Mouse (Mus musculus) urinary bladder, postnatal 36 days (tissue): ENCODE data around the gene Fam184b.
A peak's percentile ranks its signal among the peaks of the same experiment; 100 is the strongest.

Source experiments
- DNase-seq, 2 experiments: peaks; one replicate each; pipeline ENCODE4 v3.0.0; 2022; ENCODE audit warnings: low spot score in 2 of 2, mixed read lengths in 1 of 2

Gene Fam184b

DNA sequence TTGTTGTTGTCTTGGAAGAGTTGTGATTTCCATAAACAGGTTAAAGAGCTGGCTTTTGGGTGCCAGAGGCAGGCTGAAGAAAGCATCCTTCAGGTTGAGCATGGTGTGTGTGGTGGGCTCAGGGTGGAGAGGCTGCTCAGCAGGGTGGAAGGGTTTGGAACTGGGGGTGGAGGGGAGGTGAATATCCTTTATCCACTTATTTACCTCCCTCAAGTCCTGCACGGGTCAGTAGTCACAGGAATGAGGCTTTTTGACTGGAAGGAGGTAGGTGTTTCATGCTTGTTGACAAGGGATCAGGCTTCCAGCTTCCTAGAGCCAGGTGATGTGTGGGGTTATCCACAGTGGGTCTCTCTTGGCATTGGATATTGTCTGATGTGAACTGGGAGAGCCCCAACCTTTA lies 124.8 kb downstream of the Fam184b start:
- no peak for DNase-seq

DNA sequence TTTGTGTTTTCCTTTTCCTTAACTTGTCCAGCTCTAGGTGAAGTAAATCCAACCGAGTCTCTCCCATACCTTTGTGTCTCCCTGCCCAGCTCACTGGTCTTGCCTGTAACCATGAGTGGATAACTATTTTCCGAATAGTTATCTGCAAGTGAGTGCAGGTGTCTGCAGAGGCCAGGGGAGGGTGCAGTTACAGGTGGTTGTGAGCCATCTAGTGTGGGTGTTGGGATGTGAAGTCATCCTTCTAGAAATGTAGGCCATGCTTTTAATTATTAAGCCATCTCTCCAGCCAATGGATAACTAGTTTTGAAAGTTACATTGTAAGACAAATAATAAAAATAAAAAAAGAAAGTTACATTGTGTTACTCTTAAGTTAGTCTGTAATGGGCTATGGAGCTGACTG lies 125.9 kb downstream of the Fam184b start:
- no peak for DNase-seq

DNA sequence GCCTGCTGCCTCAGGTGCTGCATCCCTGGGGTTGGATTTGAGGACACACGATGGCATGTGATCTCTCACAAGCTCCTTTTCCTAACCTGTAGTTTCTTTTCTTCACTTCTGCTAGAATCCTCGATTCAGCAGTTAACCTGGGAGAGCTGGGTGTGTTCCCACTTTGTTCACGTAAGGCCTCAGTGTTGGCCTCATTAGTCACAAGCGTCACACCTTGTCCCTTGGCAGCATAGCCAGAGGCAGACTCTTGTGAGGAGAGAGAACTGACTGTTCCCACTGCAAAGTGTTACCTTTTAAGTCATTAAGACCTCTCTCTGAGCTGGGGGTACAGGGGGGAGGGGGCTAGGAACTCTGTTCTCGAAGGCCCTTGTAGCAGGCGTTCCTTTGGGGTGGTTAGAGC lies 126.5 kb downstream of the Fam184b start:
- no peak for DNase-seq

DNA sequence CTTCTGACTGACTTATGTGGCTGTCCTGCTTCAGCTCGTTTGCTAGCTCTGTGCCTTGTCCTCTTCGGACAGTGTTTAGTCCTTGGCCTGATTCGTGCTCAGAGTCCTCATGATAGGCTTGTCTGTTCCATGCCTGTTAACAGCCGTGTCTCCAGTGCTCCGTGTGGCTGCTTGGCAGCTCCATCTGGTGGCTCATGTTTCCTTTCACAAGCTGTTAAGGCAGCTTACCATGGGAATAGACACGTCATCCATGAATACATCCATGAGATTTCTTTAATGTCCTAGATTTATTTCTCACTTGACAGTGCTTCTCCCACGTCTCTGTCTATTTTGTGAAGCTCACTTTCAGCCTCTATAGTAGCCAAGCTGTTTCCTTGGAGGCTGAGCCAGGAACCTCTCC lies 129.3 kb downstream of the Fam184b start:
- no peak for DNase-seq

DNA sequence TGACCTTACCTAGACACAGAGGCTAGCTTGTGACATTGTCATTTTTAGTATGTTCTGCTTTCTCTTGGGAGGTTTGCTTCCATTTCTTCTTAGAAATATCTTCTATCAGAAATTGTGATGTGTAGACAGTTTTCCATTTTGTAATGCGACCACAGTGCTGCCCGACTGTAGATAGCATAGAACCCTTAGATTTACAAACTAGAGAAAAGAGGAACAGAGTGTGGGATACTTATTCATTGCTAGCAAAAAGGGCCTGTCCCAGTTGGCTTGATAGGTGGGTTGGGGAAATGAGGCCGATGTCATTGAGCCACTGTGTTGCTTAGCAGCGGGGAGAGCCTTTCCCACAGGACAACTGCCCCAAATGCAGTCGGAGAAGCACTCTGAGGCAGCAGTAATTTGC lies 141.8 kb downstream of the Fam184b start:
- DNase-seq, result no peak

DNA sequence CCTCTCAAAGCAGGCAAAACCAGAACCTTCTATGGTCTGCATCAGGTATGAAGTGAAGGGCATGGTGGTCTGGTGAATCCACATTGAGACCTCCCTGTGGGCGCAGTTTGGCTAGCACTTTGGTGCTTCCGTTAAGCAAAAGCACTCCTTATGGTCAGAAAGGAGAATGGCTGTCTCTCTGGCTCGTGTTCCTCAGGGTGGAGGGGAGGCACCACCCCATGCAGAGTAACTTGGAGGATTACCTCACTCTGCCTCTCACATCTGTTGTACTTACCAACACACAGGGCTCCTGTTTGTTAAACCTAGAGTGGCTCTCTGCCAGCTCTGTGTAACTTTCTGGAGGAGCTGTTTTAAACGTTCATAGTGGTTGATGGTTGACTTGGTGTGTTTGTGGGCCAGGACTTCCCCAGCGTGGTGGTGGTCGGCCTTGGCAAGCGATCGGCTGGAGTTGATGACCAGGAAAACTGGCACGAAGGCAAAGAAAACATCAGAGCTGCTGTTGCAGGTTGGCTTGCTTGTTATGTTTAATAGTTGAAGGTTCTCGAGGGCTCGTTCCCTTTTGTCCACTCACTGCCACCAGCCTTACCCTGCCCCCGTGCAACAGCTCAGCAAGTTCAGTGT lies 142.4 kb downstream of the Fam184b start:
- DNase-seq, result no peak

DNA sequence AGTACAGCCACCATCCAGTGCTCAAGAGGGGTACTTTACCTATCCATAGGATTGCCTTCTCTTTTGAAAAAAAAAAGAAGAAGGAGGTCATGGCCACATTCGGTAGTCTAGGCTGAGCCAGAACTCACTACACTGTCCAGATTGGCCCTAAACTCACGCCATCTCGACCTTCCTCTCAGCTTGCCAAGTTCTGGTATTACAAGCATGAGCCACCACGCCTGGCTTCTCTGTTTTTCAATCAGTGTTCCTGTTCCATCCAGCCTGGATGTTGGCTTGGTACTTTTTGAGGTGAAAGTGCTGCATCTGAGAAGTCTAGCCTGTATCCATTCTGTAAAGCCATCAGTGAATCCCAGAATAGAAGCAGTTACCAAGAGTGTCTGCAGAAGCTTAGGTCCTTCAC lies 142.9 kb downstream of the Fam184b start:
- no peak for DNase-seq

DNA sequence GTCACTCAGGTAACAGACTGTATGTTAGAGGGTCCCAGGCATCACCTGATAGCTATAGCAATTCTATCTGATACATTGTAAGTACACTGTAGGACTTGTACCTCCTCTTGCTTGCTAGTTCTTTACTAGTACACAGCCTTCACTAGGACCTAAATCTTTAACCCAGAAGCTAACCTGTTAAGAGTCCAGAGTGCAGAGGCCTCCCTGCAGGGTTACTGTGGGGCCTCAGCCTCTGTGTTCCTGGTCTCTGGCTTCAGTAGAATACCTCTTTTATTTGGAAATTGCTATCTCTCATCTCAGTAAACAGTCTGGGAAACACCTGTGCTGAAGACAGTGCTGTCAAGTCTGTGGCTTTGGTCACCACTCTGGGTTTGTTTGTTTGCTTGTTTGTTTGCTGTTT lies 143.4 kb downstream of the Fam184b start:
- no peak for DNase-seq

DNA sequence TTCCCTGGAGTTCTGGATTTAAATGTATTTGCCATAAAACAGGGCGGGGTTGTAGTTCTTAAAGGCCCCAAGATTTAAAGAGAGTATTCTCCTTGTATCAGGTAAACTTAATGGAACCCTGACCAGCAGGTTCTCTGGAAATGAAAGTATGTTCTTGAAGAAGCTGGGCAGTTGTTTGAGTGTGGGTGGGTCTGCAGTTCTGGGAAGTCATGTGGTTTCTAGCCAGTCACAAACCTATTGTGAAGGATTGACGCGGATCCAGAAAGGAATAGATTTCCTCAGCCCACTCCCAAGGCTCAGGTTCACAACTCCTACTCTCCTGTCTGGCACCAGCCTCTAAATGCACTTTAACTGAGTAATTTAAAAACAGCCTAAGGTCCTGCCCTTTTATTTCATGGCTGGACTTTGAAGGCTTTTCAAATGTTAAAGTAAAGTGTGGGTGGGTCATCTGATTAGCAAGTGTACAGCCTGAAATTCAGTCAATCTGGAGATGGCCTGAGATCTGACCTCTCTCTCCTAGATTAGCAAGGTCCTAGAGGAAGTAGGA lies 143.9 kb downstream of the Fam184b start:
- no peak for DNase-seq

DNA sequence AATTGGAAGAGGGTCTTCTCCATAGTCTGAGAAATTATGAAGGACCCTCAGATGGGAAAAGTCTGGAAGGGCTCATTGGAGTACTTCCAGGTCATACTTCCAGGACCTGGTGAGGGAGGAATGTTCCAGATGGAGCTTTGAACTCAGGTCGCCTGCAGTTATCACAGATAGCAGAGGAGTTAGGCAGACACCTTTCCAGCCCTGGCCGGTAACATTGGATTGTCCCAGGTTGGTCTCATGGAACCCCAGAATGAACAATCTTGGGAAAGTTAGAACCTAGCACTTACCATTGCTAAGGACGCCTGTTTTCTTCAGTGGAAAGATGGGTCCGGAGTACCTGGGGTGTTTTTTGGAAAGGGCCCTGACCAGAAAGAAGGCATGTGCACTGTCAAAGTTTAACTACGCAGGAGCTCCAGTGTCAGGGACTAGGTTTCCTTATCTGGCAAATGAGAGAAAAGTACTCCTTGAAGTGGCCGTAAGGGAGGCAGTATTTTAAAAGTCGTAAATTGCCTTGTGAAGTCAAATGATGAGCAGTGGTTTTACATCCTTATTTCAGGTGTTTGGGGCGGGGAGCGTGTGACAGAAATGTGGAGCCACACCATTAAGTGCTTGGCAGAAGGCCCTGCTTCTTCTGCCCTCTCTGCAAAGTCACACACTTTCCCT lies 145.2 kb downstream of the Fam184b start:
- no peak for DNase-seq

DNA sequence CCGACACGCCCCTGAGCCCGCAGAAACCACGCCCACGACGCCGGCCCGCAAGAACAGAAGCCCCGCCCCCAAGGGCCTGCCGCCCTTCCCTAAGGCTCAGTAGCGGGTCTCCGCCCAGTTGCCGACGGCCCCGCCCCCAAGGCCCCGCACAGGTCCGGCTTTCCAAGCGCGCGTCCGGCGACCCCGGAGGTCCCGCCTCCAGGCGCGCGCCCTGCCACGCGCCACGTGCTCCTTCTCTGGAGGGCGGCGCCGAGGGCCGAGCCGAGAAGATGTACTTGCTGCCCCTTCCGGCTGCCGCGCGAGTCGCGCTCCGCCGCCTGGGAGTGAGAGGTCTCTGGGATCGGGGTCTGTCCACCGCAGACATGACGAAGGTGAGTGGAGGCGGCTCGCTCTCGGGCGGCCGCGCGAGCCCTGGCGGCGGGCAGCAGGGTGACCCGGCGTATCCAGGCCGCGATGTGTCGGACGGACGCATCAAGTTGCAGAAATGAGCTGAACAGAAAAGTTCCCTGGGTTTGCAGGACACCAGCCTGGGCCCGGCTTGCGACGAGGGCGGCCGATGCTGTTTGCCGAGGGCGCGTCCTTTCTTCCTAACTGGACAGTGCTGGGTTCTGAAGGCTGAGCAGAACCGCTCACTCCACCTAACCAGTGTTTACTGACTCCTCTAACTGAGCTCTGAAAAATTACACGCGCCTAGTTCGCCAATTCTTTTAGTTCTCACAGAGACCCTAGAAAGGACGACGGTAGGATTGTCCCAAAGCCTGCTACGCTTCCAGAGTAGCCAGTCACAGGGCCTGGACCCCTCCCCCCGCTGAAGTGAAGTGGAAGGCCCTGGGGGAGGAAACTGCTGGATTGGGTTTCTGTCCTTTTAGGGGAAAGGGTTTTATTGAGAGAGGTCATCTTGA lies 146.0 kb downstream of the Fam184b start, which contains the start of gene Lap3:
Lap3 (plus strand) TSS at position 184 of the 902 bp plus-strand sequence.
- DNase-seq, result peak; percentile 99 to 100

DNA sequence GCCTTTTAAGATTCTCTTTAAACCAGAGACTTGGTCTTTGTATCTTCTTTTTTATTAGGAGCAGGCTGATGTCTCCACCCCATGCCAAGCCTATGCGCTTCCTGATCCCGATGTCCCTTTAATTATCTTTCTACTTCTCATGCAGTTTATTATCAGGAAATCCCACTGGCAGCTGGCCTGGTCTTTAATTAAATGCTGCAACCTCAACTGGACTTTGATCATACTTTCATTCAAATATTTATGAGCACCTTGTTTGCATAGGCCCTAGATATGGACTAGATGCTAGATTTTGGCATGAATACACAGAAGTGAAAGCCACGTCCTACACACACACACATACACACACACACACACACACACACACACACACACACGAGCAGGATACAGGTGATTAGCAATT lies 147.6 kb downstream of the Fam184b start:
- no peak for DNase-seq

DNA sequence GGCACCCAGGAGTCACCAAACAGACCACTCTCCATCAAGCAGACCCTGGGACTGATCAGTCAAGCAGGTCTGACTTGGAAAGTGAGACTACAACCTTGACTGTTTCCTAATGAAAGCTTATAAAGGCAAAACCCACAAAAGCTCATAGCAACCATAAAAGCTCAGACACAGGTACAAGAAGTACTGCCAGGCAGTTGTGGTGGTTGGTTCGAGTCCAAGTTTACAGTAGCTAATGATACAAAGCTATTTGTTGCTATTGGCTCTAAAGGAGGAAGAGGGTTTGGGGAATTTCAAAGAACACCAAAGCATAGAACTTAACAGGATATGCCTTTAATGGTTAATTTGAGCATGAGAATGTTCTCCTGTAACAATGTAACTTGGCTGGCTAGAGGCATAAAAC lies 155.8 kb downstream of the Fam184b start:
- no peak for DNase-seq

DNA sequence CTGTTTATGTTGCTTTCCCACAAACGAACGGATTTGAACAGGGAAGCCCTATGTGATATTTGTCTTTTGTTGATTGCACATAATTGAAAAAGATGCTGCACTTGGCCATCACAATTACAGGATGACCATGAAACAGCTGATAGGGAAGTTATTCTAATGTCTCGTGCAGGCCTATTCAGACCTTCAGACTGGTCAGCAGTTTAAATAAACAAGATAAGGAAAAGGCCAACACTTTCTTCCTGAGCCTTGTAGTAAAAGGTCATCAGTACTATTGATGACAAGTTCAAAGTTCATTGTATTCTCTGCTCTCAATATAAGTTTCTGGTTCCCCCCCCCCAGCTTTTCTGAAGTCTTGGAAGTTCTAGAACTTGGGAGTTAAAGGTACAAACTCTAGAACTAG lies 156.8 kb downstream of the Fam184b start:
- no peak for DNase-seq

DNA sequence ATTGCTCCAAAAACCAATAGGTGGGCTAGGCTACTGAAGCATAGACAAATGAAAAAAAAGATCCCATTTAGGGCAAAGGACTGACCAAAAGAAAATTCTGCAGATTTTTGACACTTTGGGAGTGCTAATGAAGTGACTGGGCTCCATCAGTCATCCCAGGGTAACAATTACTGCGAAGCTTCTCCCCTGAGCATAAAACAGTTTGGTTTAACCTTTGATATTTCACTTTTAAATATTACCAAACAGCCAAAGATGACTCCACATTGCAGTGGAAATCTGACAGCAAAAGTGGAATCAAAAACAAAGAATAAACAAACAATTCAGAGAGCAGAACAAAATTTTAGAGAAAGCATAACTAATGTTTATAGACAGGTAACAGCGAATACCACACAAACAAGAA lies 158.3 kb downstream of the Fam184b start:
- no peak for DNase-seq

DNA sequence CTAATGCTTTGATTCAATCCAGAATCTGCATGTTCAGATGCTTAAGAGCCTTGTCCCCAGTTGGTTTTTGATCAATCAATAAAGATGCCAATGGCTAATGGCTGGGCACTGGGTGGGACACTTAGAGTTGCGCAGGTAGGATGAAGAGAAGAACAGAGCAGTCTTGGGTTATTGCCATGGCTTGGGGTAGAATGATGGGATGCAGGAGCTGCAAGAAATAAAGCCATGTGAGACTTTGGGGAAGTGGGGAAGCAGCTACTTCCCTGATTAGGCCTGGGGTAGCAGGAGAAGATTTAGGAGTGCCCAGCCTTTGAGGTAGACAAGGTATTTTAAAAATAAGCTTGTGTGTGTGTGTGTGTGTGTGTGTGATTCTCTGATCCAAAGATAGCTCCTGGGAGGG lies 159.3 kb downstream of the Fam184b start:
- DNase-seq, result no peak
